Mouse (Mus musculus): Measurements from ENCODE around the gene Cyth2. TPM values are rescaled to one million over a fixed set of nuclear protein-coding genes. Genes with fewer than 3 reads are reported as not detected.

Gene Cyth2
- polyA plus RNA-seq, 1 experiment from 2014 or later: 105 TPM

- H3K4me2 ChIP-seq (replicated peaks; ENCODE audit: low read depth, low read length): no peak overlapping the region
- no peak overlapping the region for H3K9ac ChIP-seq (replicated peaks; ENCODE audit: low read depth)
- H3K9me3 ChIP-seq (ENCODE audit: low read length): no peaks in the 10 kb centered on the region
- no peaks in the 10 kb centered on the region for H3K4me1 ChIP-seq (ENCODE audit: insufficient read depth, low read depth, low read length)
- H3K36me3 ChIP-seq (ENCODE audit: insufficient read depth, low read length): peaks cover 44% of the 10 kb centered on the region
- 38% methylated on average over 5 of the region's 5 CpGs for WGBS
- ATAC-seq: no peak
- no peak overlapping the region for H3K4me3 ChIP-seq (ENCODE audit: low read depth, low read length)
- TF ChIP-seq EP300 (IDR thresholded peaks at IDR 0.05): no peak
- no peak for TF ChIP-seq CTCF (IDR thresholded peaks at IDR 0.05)
- DNase-seq (ENCODE audit: low spot score): no peak
- no peak overlapping the region for H3K27ac ChIP-seq (ENCODE audit: low read length)
- no peaks in the 10 kb centered on the region for H3K27me3 ChIP-seq (replicated peaks; ENCODE audit: insufficient read depth, low read length)
Observed at GRCm38 (mm10) chr7:45805941-45806340, 8.4 kb downstream of the Cyth2 start.

- Histone ChIP-seq H3K9me3 (ENCODE audit: low read length) (no peaks in the 10 kb centered on the region), H3K27me3 (replicated peaks; ENCODE audit: insufficient read depth, low read length) (peaks cover 3% of the 10 kb centered on the region; the same call in 1 of the 2 replicates), H3K36me3 (ENCODE audit: insufficient read depth, low read length) (peaks cover 10% of the 10 kb centered on the region; the same call in 1 of the 2 replicates), H3K4me1 (ENCODE audit: insufficient read depth, low read depth, low read length) (no peaks in the 10 kb centered on the region), H3K9ac (replicated peaks; ENCODE audit: low read depth) (no peak overlapping the region), H3K27ac (ENCODE audit: low read length) (no peak overlapping the region), H3K4me3 (ENCODE audit: low read depth, low read length) (no peak overlapping the region), H3K4me2 (replicated peaks; ENCODE audit: low read depth, low read length) (no peak overlapping the region)
- 84% methylated on average over 6 of the region's 6 CpGs for WGBS
- DNase-seq (ENCODE audit: low spot score) (no peak), ATAC-seq (no peak)
- TF ChIP-seq EP300 (IDR thresholded peaks at IDR 0.05) (no peak), CTCF (IDR thresholded peaks at IDR 0.05) (no peak)
Observed at GRCm38 (mm10) chr7:45802551-45802950, 11.8 kb downstream of the Cyth2 start.

DNA sequence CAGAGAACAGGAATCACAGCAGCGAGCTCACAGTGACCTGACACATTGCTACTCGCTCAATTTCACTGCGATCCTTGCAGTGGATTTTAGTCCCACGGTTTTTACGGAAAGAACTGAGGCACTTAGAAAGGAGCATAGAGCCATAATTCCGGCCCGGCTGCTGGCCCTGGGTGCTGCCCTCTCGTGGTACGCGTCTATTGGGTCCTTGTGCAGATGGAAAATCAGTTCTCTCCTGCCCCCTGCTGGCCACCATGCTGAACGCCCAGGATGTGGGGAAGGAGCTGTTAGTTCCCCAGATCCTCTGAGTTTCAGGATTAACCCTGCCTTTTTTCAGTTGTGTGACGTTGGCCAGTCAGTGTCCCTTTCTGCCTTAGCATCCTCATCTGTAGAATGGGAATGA lies 13.0 kb downstream of the Cyth2 start:
- Histone ChIP-seq H3K4me3 (ENCODE audit: low read depth, low read length) (0 out of 2 replicates have a peak overlapping the region, but pooled peaks have one; percentile 29), H3K4me2 (replicated peaks; ENCODE audit: low read depth, low read length) (peak overlapping the region; percentile 63), H3K4me1 (ENCODE audit: insufficient read depth, low read depth, low read length) (no peaks in the 10 kb centered on the region), H3K27me3 (replicated peaks; ENCODE audit: insufficient read depth, low read length) (peaks cover 3% of the 10 kb centered on the region; the same call in 1 of the 2 replicates), H3K9ac (replicated peaks; ENCODE audit: low read depth) (no peak overlapping the region), H3K9me3 (ENCODE audit: low read length) (no peaks in the 10 kb centered on the region), H3K36me3 (ENCODE audit: insufficient read depth, low read length) (no peaks in the 10 kb centered on the region), H3K27ac (ENCODE audit: low read length) (no peak overlapping the region)
- ATAC-seq: peak; percentile 73
- DNase-seq (ENCODE audit: low spot score): peak; percentile 96
- peak; percentile 100 for TF ChIP-seq CTCF (IDR thresholded peaks at IDR 0.05)
- TF ChIP-seq EP300 (IDR thresholded peaks at IDR 0.05): no peak
- 1% methylated on average over 12 of the region's 12 CpGs for WGBS

DNA sequence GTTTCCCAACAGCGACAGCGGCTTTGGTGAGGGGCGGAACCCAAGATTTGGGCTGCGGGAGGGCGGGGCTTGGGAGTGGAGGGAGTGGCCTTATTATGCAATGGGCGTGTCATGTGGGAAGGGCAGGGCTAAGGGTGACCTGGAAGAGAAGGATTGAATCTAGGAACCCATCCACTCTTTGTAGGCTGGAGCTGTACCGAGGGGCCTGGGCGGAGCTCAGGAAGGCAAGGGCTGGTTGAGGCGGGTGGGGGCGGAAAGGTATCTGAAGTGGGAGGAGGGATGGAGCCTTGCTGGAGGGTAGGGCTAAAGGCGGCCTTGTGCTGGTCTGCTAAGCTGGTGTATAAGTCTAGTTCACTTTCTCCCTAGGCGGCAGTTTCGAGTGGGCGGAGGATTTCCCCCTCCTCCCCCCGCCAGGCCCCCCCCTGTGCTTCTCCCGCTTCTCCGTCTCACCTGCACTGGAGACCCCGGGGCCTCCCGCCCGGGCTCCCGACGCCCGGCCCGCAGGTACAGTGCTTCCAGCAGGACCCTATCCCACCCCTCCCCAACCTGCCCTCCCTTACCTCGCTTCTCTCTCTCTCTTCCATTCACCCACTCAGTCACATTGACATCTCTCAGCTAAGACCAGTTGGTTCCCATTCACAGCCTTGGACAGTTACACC lies 13.7 kb downstream of the Cyth2 start:
- no peaks in the 10 kb centered on the region for H3K36me3 ChIP-seq (ENCODE audit: insufficient read depth, low read length)
- no peak overlapping the region for H3K9ac ChIP-seq (replicated peaks; ENCODE audit: low read depth)
- TF ChIP-seq CTCF (IDR thresholded peaks at IDR 0.05) (no peak), EP300 (IDR thresholded peaks at IDR 0.05) (no peak)
- H3K4me3 ChIP-seq (ENCODE audit: low read depth, low read length): peak overlapping the region; percentile 29
- peak overlapping the region; percentile 63 for H3K4me2 ChIP-seq (replicated peaks; ENCODE audit: low read depth, low read length)
- H3K27ac ChIP-seq (ENCODE audit: low read length): no peak overlapping the region
- ATAC-seq (peak; percentile 81), DNase-seq (ENCODE audit: low spot score) (peak; percentile 86)
- peaks cover 3% of the 10 kb centered on the region; the same call in 1 of the 2 replicates for H3K27me3 ChIP-seq (replicated peaks; ENCODE audit: insufficient read depth, low read length)
- 7% methylated on average over 11 of the region's 25 CpGs for WGBS
- H3K9me3 ChIP-seq (ENCODE audit: low read length): no peaks in the 10 kb centered on the region
- no peaks in the 10 kb centered on the region for H3K4me1 ChIP-seq (ENCODE audit: insufficient read depth, low read depth, low read length)

DNA sequence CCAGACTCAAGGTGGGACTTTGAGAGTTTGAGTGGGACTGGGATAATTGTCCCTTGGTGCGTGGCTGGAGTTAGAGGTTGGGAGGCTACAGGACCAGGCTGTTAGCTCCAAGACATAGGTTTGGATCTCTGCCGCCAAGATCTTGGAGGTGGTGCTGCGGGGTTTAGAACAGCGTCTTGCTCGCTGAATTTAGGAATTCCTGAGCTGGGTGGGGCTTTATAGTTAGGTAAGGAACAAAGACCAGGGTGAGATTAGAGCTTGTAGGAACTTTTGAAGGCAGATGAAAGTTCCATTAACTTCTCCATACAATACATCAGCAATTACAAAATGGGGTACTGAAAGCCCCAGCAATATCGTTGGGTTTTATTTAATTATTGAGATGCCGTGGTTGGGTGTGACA lies 14.4 kb downstream of the Cyth2 start:
- Histone ChIP-seq H3K36me3 (ENCODE audit: insufficient read depth, low read length) (no peaks in the 10 kb centered on the region), H3K9ac (replicated peaks; ENCODE audit: low read depth) (no peak overlapping the region), H3K27me3 (replicated peaks; ENCODE audit: insufficient read depth, low read length) (peaks cover 3% of the 10 kb centered on the region; the same call in 1 of the 2 replicates), H3K4me3 (ENCODE audit: low read depth, low read length) (peak overlapping the region; percentile 29; the same call in 1 of the 2 replicates), H3K27ac (ENCODE audit: low read length) (no peak overlapping the region), H3K9me3 (ENCODE audit: low read length) (no peaks in the 10 kb centered on the region), H3K4me2 (replicated peaks; ENCODE audit: low read depth, low read length) (peak overlapping the region; percentile 63), H3K4me1 (ENCODE audit: insufficient read depth, low read depth, low read length) (no peaks in the 10 kb centered on the region)
- DNase-seq (ENCODE audit: low spot score) (peak; percentile 28), ATAC-seq (no peak)
- no peak for TF ChIP-seq CTCF (IDR thresholded peaks at IDR 0.05)
- no peak for TF ChIP-seq EP300 (IDR thresholded peaks at IDR 0.05)
- WGBS: 31% methylated on average over 7 of the region's 7 CpGs

DNA sequence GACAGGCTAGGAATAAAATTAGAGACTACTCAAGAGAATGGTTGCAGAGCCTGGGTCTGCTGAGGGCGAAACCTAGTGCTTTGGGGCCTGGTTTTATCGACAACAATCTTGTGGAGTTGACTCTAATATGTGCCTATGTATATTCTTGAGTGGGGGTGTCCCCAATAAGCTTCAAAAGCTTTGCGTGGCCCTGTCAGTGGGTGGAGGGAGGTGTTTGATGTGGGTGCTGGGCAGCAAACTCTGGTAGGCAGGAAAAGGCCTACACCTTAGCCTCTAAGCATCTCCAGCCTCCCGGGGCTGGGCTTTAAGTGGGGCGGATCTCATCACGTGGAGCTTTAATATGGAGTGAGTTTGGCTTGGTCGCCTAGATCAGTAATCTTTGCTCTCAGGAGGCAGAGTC lies 15.4 kb downstream of the Cyth2 start:
- Histone ChIP-seq H3K4me3 (ENCODE audit: low read depth, low read length) (peak overlapping the region; percentile 34; the same call in 1 of the 2 replicates), H3K36me3 (ENCODE audit: insufficient read depth, low read length) (no peaks in the 10 kb centered on the region), H3K9ac (replicated peaks; ENCODE audit: low read depth) (no peak overlapping the region), H3K9me3 (ENCODE audit: low read length) (no peaks in the 10 kb centered on the region), H3K27me3 (replicated peaks; ENCODE audit: insufficient read depth, low read length) (peaks cover 3% of the 10 kb centered on the region; the same call in 1 of the 2 replicates), H3K4me2 (replicated peaks; ENCODE audit: low read depth, low read length) (peak overlapping the region; percentile 76), H3K4me1 (ENCODE audit: insufficient read depth, low read depth, low read length) (no peaks in the 10 kb centered on the region), H3K27ac (ENCODE audit: low read length) (no peak overlapping the region)
- DNase-seq (ENCODE audit: low spot score) (no peak), ATAC-seq (no peak)
- 40% methylated on average over 7 of the region's 7 CpGs for whole genome bisulfite sequencing
- TF ChIP-seq EP300 (IDR thresholded peaks at IDR 0.05) (no peak), CTCF (IDR thresholded peaks at IDR 0.05) (no peak)
